Mouse (Mus musculus) kidney, embryonic 14.5 days (tissue): ENCODE measurements around the gene Olfr32. TPM values are rescaled to one million over a fixed set of nuclear protein-coding genes. Genes with fewer than 3 reads are reported as not detected.
"Not testable (repeated sequence)": the region's sequence is repeated elsewhere in the genome, so short reads cannot be mapped to it uniquely, and the experiment has no call there.

Experiments used
- ATAC-seq: fragments of 200-750 bp; cut with Nextera tagmentation; 2 replicates; pipeline ENCODE4 v1.8.0; 2017; ENCODE audit warnings: moderate number of reproducible peaks, mild to moderate bottlenecking, moderate TSS enrichment, moderate library complexity; ENCODE audit not compliant: low FRiP score, low TSS enrichment
- H3K27ac ChIP-seq: fragments of 300-500 bp; sonication (generic); 2 replicates; pipeline ENCODE4 v1.5.1; 2014; ENCODE audit warnings: low read depth, mild to moderate bottlenecking, low read length, moderate library complexity, mixed read lengths
- H3K27me3 ChIP-seq: fragments of 300-500 bp; sonication (generic); 2 replicates; pipeline ENCODE4 v1.6.1; 2014; ENCODE audit warnings: mild to moderate bottlenecking, low read length; ENCODE audit not compliant: control insufficient read depth, insufficient read depth
- H3K36me3 ChIP-seq: fragments of 300-500 bp; sonication (generic); 2 replicates; pipeline ENCODE4 v1.6.1; 2014; ENCODE audit warnings: low read length, mixed read lengths; ENCODE audit not compliant: control insufficient read depth, insufficient read depth
- H3K4me1 ChIP-seq: fragments of 300-500 bp; sonication (generic); 2 replicates; pipeline ENCODE4 v1.6.1; 2014; ENCODE audit warnings: low read length, mixed read lengths; ENCODE audit not compliant: control insufficient read depth, insufficient read depth
- H3K4me2 ChIP-seq: fragments of 300-500 bp; sonication (generic); replicated peaks from 2 replicates; pipeline ENCODE4 v1.6.1; 2014; ENCODE audit warnings: low read depth, mild to moderate bottlenecking, low read length
- H3K4me3 ChIP-seq: fragments of 300-500 bp; sonication (generic); 2 replicates; pipeline ENCODE4 v1.5.1; 2014; ENCODE audit warnings: mild to moderate bottlenecking, low read length
- H3K9ac ChIP-seq: fragments of 300-500 bp; sonication (generic); 2 replicates; pipeline ENCODE4 v1.6.1; 2014; ENCODE audit warnings: low read depth, mild to moderate bottlenecking, low read length, moderate library complexity
- H3K9me3 ChIP-seq: fragments of 300-500 bp; sonication (generic); 2 replicates; pipeline ENCODE4 v1.6.1; 2016; ENCODE audit warnings: low read length; ENCODE audit not compliant: control insufficient read depth
- WGBS: fragments of 180-500 bp; shearing (Covaris S2); extraction: QIAGEN DNeasy Blood & Tissue Kit; methylation state at CpG from one replicate; pipeline ENCODE4 v1.1.7; 2014; 5-methylcytosine and 5-hydroxymethylcytosine counted together
- polyA plus RNA-seq: library from polyadenylated mRNA; unstranded; fragments of >200 nt; fragmentation: Nextera tagmentation; extraction: Ambion mirVana; gene quantifications from 2 replicates; pipeline ENCODE4 v1.2.1, GENCODE M21; 2014

Olfr32 gene
- polyA plus RNA-seq: not detected in 2 replicates

DNA sequence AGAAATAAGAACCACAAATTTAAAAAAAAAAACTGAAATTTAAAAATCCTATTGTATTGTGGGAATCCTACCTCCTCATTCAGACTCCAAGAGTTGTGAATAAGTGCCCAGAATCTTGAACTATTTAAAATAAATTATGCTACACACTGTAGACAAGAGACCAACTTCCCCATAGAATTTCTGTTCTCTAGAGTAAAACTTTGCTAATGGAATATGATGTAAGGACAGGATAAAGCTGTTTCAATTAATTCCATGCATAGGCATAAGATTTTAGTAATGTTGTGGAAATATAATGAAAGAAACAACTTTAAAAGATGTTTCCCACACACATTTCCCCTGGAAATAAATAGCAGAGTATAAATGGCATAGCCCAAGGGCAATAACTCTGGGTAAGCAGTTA, at the start of gene Olfr32:
Olfr32 (minus strand) TSS at position 101 of the 400 bp plus-strand sequence.
- no peaks in the 10 kb centered on the region for H3K4me1 ChIP-seq
- no peak within 1 kb of the TSS for H3K27ac ChIP-seq
- H3K4me3 ChIP-seq: no peak within 1 kb of the TSS
- H3K36me3 ChIP-seq: no peaks in the 10 kb centered on the region
- H3K9me3 ChIP-seq: no peaks in the 10 kb centered on the region
- H3K27me3 ChIP-seq: no peaks in the 10 kb centered on the region
- no peak within 1 kb of the TSS for H3K9ac ChIP-seq
- no peak for ATAC-seq
- H3K4me2 ChIP-seq: no peak within 1 kb of the TSS

DNA sequence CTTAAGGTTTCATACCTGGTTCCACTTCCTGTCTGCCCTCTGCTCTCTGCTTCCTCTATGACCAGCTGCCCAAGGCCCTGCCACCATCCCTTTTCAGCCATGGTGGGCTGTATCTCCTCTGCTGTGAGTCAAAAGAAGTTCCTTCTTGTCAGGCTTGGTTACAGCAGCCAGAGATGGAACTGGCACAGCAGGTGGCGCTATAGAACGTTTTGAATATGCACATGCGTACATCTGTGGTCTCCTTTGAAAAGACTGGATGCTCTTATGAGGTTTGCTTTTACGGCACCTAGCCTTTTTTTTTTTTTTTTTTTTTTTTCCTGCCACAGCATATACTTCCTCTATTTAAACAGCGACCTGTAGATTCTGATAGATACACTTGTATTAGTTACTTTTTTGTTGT, 45.0 kb upstream of the Olfr32 start:
- ATAC-seq, H3K4me1 ChIP-seq, H3K9ac ChIP-seq, H3K27ac ChIP-seq, H3K4me2 ChIP-seq, H3K36me3 ChIP-seq, H3K9me3 ChIP-seq, H3K27me3 ChIP-seq, H3K4me3 ChIP-seq: not testable (repeated sequence)
- WGBS: no CpG with 5 or more reads among the region's 5 CpGs

GRCm38 (mm10) chr2:90186082-90186481, 44.0 kb upstream of the Olfr32 start:
- WGBS: no CpG with 5 or more reads among the region's 4 CpGs
- not testable (repeated sequence) for H3K27me3 ChIP-seq, H3K36me3 ChIP-seq, ATAC-seq, H3K4me2 ChIP-seq, H3K27ac ChIP-seq, H3K4me3 ChIP-seq, H3K9me3 ChIP-seq, H3K4me1 ChIP-seq, H3K9ac ChIP-seq

- Histone ChIP-seq H3K9ac (no peak overlapping the region), H3K27me3 (no peaks in the 10 kb centered on the region), H3K36me3 (no peaks in the 10 kb centered on the region), H3K4me2 (no peak overlapping the region), H3K27ac (no peak overlapping the region), H3K4me1 (no peaks in the 10 kb centered on the region), H3K9me3 (no peaks in the 10 kb centered on the region), H3K4me3 (no peak overlapping the region)
- WGBS: 93% methylated on average over 9 of the region's 9 CpGs
- no peak for ATAC-seq
Measured at GRCm38 (mm10) chr2:90153916-90154315, 11.8 kb upstream of the Olfr32 start.

DNA sequence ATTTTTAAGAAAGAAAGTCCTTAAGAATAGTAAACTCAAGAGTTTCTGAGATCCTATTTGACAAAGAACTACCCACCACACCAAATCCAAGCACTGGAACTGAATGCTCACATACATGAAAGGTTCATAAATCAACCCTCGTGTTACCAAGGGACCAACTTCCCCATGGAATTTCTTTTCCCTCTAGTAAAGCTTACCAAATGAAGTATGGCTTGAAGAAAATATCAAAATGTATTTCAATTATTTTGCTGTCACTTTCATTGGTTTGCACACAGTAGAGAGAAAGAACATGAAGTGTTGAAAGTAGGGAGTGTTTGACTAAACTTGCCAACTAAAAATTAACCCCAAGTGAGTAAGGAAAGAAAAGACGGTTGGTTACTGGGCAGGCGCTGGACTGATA, 10.9 kb upstream of the Olfr32 start, which contains the start of gene Olfr1270:
Olfr1270 (minus strand) TSS at position 101 of the 400 bp plus-strand sequence.
- 77% methylated on average over 3 of the region's 3 CpGs for WGBS
- no peak for ATAC-seq
- H3K4me1 ChIP-seq: no peaks in the 10 kb centered on the region

GRCm38 (mm10) chr2:90121312-90121711, 20.8 kb downstream of the Olfr32 start, which contains the start of gene Olfr1269:
TSS of gene Olfr1269 (minus strand) at chr2:90121412.
- WGBS: 96% methylated on average over 1 of the region's 1 CpGs
- no peaks in the 10 kb centered on the region for H3K36me3 ChIP-seq
- no peaks in the 10 kb centered on the region for H3K4me1 ChIP-seq
- no peaks in the 10 kb centered on the region for H3K27me3 ChIP-seq
- H3K4me2 ChIP-seq: no peak within 1 kb of the TSS
- no peak within 1 kb of the TSS for H3K27ac ChIP-seq
- H3K9ac ChIP-seq: no peak within 1 kb of the TSS
- ATAC-seq: no peak
- H3K4me3 ChIP-seq: no peak within 1 kb of the TSS
- H3K9me3 ChIP-seq: no peaks in the 10 kb centered on the region

More for the DNA sequence above, 10.9 kb upstream of the Olfr32 start, which contains the start of gene Olfr1270:
- no peak within 1 kb of the TSS for H3K27ac ChIP-seq
- H3K36me3 ChIP-seq: no peaks in the 10 kb centered on the region
- H3K27me3 ChIP-seq: no peaks in the 10 kb centered on the region
- H3K9me3 ChIP-seq: no peaks in the 10 kb centered on the region
- no peak within 1 kb of the TSS for H3K9ac ChIP-seq
- H3K4me3 ChIP-seq: no peak within 1 kb of the TSS
- no peak within 1 kb of the TSS for H3K4me2 ChIP-seq

Other genes starting within 250 kb of the Olfr32 start
- gene Olfr1258, start 215.0 kb downstream of the Olfr32 start, polyA plus RNA-seq: not detected in 2 replicates
- not detected in 2 replicates for gene Olfr1259, start 193.6 kb downstream of the Olfr32 start, polyA plus RNA-seq
- not detected in 2 replicates for gene Olfr1260, start 168.0 kb downstream of the Olfr32 start, polyA plus RNA-seq
- gene Olfr1261, start 151.1 kb downstream of the Olfr32 start, polyA plus RNA-seq: not detected in 2 replicates
- not detected in 2 replicates for gene Olfr1262, start 142.2 kb downstream of the Olfr32 start, polyA plus RNA-seq
- not detected in 2 replicates for gene Olfr1263, start 130.2 kb downstream of the Olfr32 start, polyA plus RNA-seq
- gene Olfr1264, start 116.7 kb downstream of the Olfr32 start, polyA plus RNA-seq: not detected in 2 replicates
- gene Olfr1265, start 107.0 kb downstream of the Olfr32 start, polyA plus RNA-seq: not detected in 2 replicates
- gene Olfr140, start 78.7 kb downstream of the Olfr32 start, polyA plus RNA-seq: not detected in 2 replicates
- not detected in 2 replicates for gene Olfr1269, start 20.9 kb downstream of the Olfr32 start, polyA plus RNA-seq
- not detected in 2 replicates for gene Olfr1270, start 10.8 kb upstream of the Olfr32 start, polyA plus RNA-seq
- gene Olfr1506, start 82.2 kb upstream of the Olfr32 start, polyA plus RNA-seq: not detected in 2 replicates
- gene Olfr142, start 115.3 kb upstream of the Olfr32 start, polyA plus RNA-seq: not detected in 2 replicates
- not detected in 2 replicates for gene Olfr1271, start 128.7 kb upstream of the Olfr32 start, polyA plus RNA-seq
- gene Olfr1272, start 150.5 kb upstream of the Olfr32 start, polyA plus RNA-seq: not detected in 2 replicates
- 0.09 TPM in 1 of 2 replicates, not detected in the other for gene Gm13769, start 179.9 kb upstream of the Olfr32 start, polyA plus RNA-seq